Mouse (Mus musculus) myocyte (in vitro differentiated cells): ENCODE measurements around the gene Secisbp2l.

Experiments used
- CEBPB ChIP-seq: IDR thresholded peaks from 2 replicates; pipeline ENCODE4 v1.6.1; 2011; ENCODE audit warnings: mild to moderate bottlenecking, moderate library complexity; ENCODE audit not compliant: poor library complexity, insufficient read depth, severe bottlenecking
- MAX ChIP-seq: IDR thresholded peaks from one replicate; pipeline ENCODE4 v1.6.1; 2011; ENCODE audit warnings: low read depth, mild to moderate bottlenecking, control low read depth
- POLR2A ChIP-seq: IDR thresholded peaks from one replicate; pipeline ENCODE4 v1.6.1; 2011; ENCODE audit warnings: low read depth, mild to moderate bottlenecking, control low read depth, moderate library complexity; ENCODE audit not compliant: insufficient read length
- POLR2AphosphoS2 ChIP-seq: IDR thresholded peaks from one replicate; pipeline ENCODE4 v1.6.1; 2011; ENCODE audit warnings: low read depth, control low read depth; ENCODE audit not compliant: insufficient read length
- TCF12 ChIP-seq: IDR thresholded peaks from one replicate; pipeline ENCODE4 v1.6.1; 2011; ENCODE audit warnings: mild to moderate bottlenecking, control low read depth; ENCODE audit not compliant: poor library complexity, insufficient read depth, severe bottlenecking
- USF1 ChIP-seq: IDR thresholded peaks from one replicate; pipeline ENCODE4 v1.6.1; 2011; ENCODE audit warnings: low read depth, mild to moderate bottlenecking, control low read depth, moderate library complexity

DNA sequence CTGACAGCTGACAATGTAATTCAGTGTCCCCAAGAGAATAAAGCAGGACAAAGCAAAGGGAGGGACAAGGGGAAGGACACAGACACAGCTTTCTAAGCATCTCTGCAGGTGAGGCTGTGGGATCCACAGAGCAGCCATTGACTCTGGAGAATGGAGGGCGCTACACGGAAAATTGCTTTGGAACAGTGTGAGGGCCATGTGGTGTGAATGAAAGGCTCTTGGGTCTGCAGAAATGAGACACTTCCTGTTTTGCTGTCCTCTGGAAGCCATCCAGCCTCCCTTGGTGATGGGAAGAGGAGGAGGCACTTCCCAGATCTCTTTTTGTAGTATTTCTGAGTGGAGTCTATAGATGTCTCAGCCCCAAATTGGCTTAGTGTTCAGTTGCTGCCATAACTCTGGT is 86.5 kb downstream of the Secisbp2l start:
- TF ChIP-seq POLR2A: no peak
- TF ChIP-seq POLR2AphosphoS2: no peak
- no peak for TF ChIP-seq TCF12
- no peak for TF ChIP-seq USF1
- TF ChIP-seq MAX: no peak
- TF ChIP-seq CEBPB: no peak
